Mouse (Mus musculus) ES-E14 (cell line): ENCODE measurements at regions not wholly inside any gene's neighbourhood (a gene's known extent, or its start where the extent isn't known, plus 50 kb on each side); places are given as distances from the start of the nearest gene placed in this dataset.

Experiments
- CHD2 ChIP-seq: IDR thresholded peaks from 2 replicates; pipeline ENCODE4 v1.6.1; 2014; ENCODE audit warnings: mild to moderate bottlenecking, low read depth, low read length, inconsistent platforms
- HCFC1 ChIP-seq: IDR thresholded peaks from 2 replicates; pipeline ENCODE4 v1.6.1; 2012; ENCODE audit warnings: low read length, inconsistent platforms, borderline replicate concordance; ENCODE audit not compliant: insufficient read depth
- ZNF384 ChIP-seq: IDR thresholded peaks from 2 replicates; pipeline ENCODE4 v1.6.1; 2012; ENCODE audit warnings: low read depth, low read length, inconsistent platforms

- no peak for TF ChIP-seq HCFC1
- TF ChIP-seq CHD2: no peak
- no peak for TF ChIP-seq ZNF384
Measured at GRCm38 (mm10) chrX:60750456-60750855, 142.8 kb downstream of the Sox3 start.
